Mouse (Mus musculus) cortical plate, adult 2 months (tissue): Measurements from ENCODE around the gene Cbfa2t3. TPM values are rescaled to one million over a fixed set of nuclear protein-coding genes. Genes with fewer than 3 reads are reported as not detected.

Experiments
- H3K27ac ChIP-seq: fragments of 200-500 bp; 2 replicates; pipeline ENCODE4 v1.5.1; 2012; ENCODE audit warnings: low read length, control low read depth, inconsistent platforms; ENCODE audit not compliant: insufficient read depth
- H3K4me1 ChIP-seq: fragments of 200-500 bp; 2 replicates; pipeline ENCODE4 v1.6.1; 2011; ENCODE audit warnings: low read length; ENCODE audit not compliant: control insufficient read depth, insufficient read depth
- H3K4me3 ChIP-seq: fragments of 200-500 bp; 2 replicates; pipeline ENCODE4 v1.5.1; 2011; ENCODE audit warnings: mild to moderate bottlenecking, low read length, control low read depth; ENCODE audit not compliant: insufficient read depth
- CTCF ChIP-seq: fragments of 200-500 bp; IDR thresholded peaks from 2 replicates; pipeline ENCODE4 v1.5.1; 2011; ENCODE audit warnings: mild to moderate bottlenecking, control low read depth, low read length; ENCODE audit not compliant: insufficient read depth; ENCODE audit errors: extremely low read depth
- POLR2A ChIP-seq: fragments of 200-500 bp; IDR thresholded peaks from 2 replicates; pipeline ENCODE4 v1.6.1; 2011; ENCODE audit warnings: mild to moderate bottlenecking, low read length, control low read depth; ENCODE audit not compliant: insufficient read depth; ENCODE audit errors: extremely low read depth
- polyA plus RNA-seq: library from polyadenylated mRNA; depleted of rRNA; stranded (reverse); fragments of >200 nt; gene quantifications from 2 replicates; pipeline ENCODE4 v1.2.3, GENCODE M21; 2012

Cbfa2t3 gene
- polyA plus RNA-seq, 1 experiment: 9.1 TPM

- Histone ChIP-seq H3K4me1 (peaks cover 11% of the 10 kb centered on the region), H3K27ac (no peak overlapping the region), H3K4me3 (no peak overlapping the region)
- no peak for TF ChIP-seq CTCF
- no peak for TF ChIP-seq POLR2A
Measured at GRCm38 (mm10) chr8:122658807-122659160, 40.1 kb downstream of the Cbfa2t3 start.

GRCm38 (mm10) chr8:122658149-122658806 lies 40.6 kb downstream of the Cbfa2t3 start:
- Histone ChIP-seq H3K4me3 (no peak overlapping the region), H3K27ac (no peak overlapping the region), H3K4me1 (peaks cover 11% of the 10 kb centered on the region)
- no peak for TF ChIP-seq CTCF
- TF ChIP-seq POLR2A: no peak

GRCm38 (mm10) chr8:122656056-122656999 lies 42.6 kb downstream of the Cbfa2t3 start:
- Histone ChIP-seq H3K4me3 (no peak overlapping the region), H3K4me1 (peaks cover 6% of the 10 kb centered on the region), H3K27ac (no peak overlapping the region)
- TF ChIP-seq POLR2A (no peak), CTCF (no peak)

DNA sequence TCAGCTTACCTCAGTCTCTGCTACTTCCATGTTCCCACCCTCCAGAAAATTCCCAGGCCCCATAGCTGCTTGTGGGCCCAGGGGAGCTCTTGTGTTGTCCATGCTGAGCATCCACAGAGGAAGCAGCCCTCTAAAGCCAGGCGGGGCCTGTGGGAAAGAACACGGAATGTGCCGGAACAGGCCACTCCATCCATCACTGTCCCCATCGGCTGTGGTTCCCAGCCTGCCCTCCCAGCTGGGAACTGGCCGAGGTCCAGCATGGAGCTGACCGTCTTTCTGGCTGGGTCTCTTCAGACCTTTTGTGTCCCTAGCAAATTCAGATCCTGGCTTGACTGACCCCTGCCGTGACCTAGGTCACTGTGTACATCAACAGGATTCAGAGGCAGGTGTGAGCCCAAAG lies 44.1 kb downstream of the Cbfa2t3 start:
- H3K4me1 ChIP-seq: 0 out of 2 replicates have a peak, but pooled peaks cover 2% of the 10 kb centered on the region

GRCm38 (mm10) chr8:122652643-122653042 lies 46.3 kb downstream of the Cbfa2t3 start:
- TF ChIP-seq CTCF (no peak), POLR2A (no peak)
- Histone ChIP-seq H3K27ac (no peak overlapping the region), H3K4me3 (no peak overlapping the region), H3K4me1 (0 out of 2 replicates have a peak, but pooled peaks cover 2% of the 10 kb centered on the region)

More for the DNA sequence above, 44.1 kb downstream of the Cbfa2t3 start:
- H3K27ac ChIP-seq: no peak overlapping the region
- no peak overlapping the region for H3K4me3 ChIP-seq
- TF ChIP-seq CTCF (no peak), POLR2A (no peak)

- H3K27ac ChIP-seq: no peak overlapping the region
- H3K4me3 ChIP-seq: no peak overlapping the region
- TF ChIP-seq CTCF: no peak
- no peak for TF ChIP-seq POLR2A
- H3K4me1 ChIP-seq: 0 out of 2 replicates have a peak, but pooled peaks cover 2% of the 10 kb centered on the region
Measured at GRCm38 (mm10) chr8:122651326-122651921, 47.5 kb downstream of the Cbfa2t3 start.

DNA sequence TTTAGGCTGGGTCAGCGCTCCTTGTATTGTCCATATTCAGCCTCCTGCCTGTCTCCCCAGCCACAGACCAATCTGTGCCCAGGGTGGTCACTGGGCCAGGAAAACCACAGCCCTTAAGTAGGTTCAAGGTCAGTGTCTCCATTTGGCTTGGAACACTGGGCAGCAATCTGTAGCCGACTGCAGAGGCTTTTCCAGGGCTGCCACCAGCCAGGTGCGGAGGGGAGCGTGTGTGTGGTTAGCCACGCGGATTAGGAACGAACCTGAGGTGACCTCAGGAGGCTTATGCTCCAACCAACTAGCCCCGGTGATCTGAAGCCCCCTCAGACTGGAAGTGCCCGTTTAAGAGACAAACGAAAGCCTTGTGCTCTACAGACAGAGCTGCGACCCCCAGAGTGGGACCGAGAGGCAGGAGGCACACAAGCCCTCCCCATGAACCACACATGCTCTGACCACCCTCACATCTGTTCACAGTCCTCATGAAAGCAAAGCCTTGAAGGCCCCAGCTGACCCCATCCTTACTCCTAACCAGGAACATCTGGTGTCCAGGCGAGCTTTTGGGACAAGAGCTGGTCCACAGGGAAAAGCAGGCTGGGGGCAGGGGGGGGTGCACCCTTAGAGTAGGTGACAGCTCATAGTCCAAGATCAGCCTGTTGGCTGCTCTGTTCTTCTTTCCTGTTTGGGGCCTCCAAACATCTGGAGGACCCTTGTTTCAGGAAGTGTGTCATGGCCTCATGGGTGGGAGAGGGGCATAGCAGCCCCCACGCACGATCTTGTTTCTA lies 50.5 kb downstream of the Cbfa2t3 start:
- no peak overlapping the region for H3K27ac ChIP-seq
- TF ChIP-seq CTCF (no peak), POLR2A (no peak)
- no peaks in the 10 kb centered on the region for H3K4me1 ChIP-seq
- H3K4me3 ChIP-seq: no peak overlapping the region

GRCm38 (mm10) chr8:122646337-122646736 lies 52.6 kb downstream of the Cbfa2t3 start:
- H3K4me3 ChIP-seq: no peak overlapping the region
- peaks cover 4% of the 10 kb centered on the region; the same call in 1 of the 2 replicates for H3K4me1 ChIP-seq
- no peak for TF ChIP-seq POLR2A
- TF ChIP-seq CTCF: no peak
- no peak overlapping the region for H3K27ac ChIP-seq
